Mouse (Mus musculus): ENCODE measurements at regions not wholly inside any gene's neighbourhood (a gene's known extent, or its start where the extent isn't known, plus 50 kb on each side); places are given as distances from the start of the nearest gene placed in this dataset.
A peak's percentile ranks its signal among the peaks of the same experiment; 100 is the strongest.

DNA sequence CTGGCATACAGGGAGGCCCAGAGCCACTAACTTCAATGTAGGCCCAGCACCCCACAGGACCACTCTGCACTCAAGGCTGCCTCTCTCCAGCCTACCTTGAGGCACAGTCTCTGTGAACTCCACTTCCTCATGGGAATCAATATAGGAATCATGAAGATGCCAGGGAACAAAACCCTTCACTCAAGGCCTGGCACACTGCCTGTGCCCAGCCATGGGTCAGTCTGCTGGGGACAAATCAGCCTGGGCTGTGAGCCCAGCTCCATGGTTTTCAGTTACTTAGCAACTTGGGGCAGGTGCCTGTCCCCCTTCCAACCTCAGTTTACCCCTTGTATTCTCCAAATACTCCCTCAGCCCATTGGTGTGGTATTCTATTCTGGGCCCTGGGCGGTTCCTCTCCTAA, 119.6 kb downstream of the Cryba4 start:
- no peak for DNase-seq (ENCODE audit: low spot score)
- H3K27ac ChIP-seq (replicated peaks): no peak overlapping the region
- no peak for ATAC-seq (ENCODE audit: low FRiP score, low TSS enrichment)
- H3K27me3 ChIP-seq (ENCODE audit: control insufficient read depth, insufficient read depth, low read length): no peaks in the 10 kb centered on the region
- no peak overlapping the region for H3K4me3 ChIP-seq (ENCODE audit: low read depth, low read length)
- TF ChIP-seq CTCF (IDR thresholded peaks at IDR 0.05; ENCODE audit: low read depth) (no peak), EP300 (optimal IDR thresholded peaks at IDR 0.05) (no peak)
- no peak overlapping the region for H3K4me2 ChIP-seq (replicated peaks; ENCODE audit: low read depth)
- no peaks in the 10 kb centered on the region for H3K4me1 ChIP-seq (replicated peaks; ENCODE audit: control insufficient read depth, insufficient read depth)
- 89% methylated on average over 1 of the region's 1 CpGs for WGBS
- no peaks in the 10 kb centered on the region for H3K36me3 ChIP-seq (ENCODE audit: control insufficient read depth, insufficient read depth, low read length)
- no peak overlapping the region for H3K9ac ChIP-seq (ENCODE audit: low read length)
- H3K9me3 ChIP-seq (ENCODE audit: control insufficient read depth, low read length): no peaks in the 10 kb centered on the region

DNA sequence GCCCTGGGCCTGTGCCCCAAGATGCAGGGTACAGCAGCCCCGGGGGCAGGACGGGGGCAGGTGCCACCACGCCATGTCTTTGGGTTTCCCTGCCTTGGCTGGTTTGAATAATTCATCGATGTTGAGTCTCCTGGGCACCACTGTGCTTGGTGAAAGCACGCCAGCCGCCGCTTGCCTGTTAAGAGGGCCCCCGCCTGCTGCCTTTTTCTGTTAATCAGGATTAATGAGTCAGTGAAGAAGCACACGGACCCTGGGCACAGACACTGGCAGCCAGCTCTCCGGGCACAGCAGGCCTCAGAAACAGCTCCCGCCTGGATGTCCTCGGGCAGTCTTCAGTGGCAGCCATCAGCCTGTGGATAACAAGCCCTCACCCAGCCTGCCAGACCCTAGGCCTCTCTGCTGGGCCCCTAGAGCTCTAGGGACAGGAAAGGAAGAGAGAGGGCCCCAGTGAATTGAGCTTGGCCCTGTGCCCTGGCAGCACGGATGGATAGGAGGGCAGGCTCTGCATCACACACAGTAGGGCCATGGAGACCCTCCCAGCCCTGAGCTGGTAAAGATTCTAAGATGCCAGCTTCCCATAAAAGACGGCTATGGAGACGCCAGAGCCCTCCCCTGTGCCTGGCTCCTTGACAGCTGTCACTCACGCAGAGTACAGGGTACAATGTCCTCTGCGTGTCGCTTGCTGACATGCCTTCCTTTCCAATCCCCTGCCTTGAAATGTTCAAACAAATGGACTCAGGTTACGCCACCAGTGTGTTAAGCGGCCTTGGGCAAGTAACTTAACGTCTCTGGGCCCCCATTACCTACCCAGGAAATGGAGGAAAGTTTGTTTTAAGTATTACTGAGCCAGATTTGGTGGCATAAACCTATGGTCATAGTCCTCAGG, 118.4 kb downstream of the Cryba4 start:
- ATAC-seq (ENCODE audit: low FRiP score, low TSS enrichment): no peak
- Histone ChIP-seq H3K27me3 (ENCODE audit: control insufficient read depth, insufficient read depth, low read length) (no peaks in the 10 kb centered on the region), H3K9me3 (ENCODE audit: control insufficient read depth, low read length) (no peaks in the 10 kb centered on the region), H3K4me2 (replicated peaks; ENCODE audit: low read depth) (no peak overlapping the region), H3K36me3 (ENCODE audit: control insufficient read depth, insufficient read depth, low read length) (no peaks in the 10 kb centered on the region), H3K9ac (ENCODE audit: low read length) (no peak overlapping the region), H3K4me3 (ENCODE audit: low read depth, low read length) (no peak overlapping the region), H3K4me1 (replicated peaks; ENCODE audit: control insufficient read depth, insufficient read depth) (no peaks in the 10 kb centered on the region), H3K27ac (replicated peaks) (no peak overlapping the region)
- WGBS: 71% methylated on average over 21 of the region's 21 CpGs
- no peak for TF ChIP-seq EP300 (optimal IDR thresholded peaks at IDR 0.05)
- no peak for TF ChIP-seq CTCF (IDR thresholded peaks at IDR 0.05; ENCODE audit: low read depth)
- DNase-seq (ENCODE audit: low spot score): no peak

DNA sequence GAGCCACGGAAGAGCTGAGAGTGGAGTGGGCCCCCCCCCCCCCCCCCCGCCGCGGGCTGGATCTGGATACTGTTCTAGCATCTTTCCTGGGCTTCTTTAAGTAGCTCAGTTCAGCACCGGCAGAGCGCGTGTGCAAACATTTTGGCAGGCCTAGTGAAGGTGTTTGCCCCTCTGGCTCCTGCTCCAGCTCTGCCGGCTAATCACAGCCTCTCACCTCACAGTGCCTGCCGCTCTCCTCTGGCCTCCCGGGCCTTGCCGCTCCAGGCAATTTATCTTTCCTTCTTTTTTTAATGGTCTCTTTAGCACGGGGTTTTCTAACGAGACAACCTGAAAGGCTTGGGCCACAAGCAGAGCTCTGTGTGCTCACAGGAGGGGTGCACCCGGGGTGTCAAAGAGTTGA, 115.7 kb downstream of the Cryba4 start:
- DNase-seq (ENCODE audit: low spot score): no peak
- ATAC-seq (ENCODE audit: low FRiP score, low TSS enrichment): no peak
- H3K27ac ChIP-seq (replicated peaks): no peak overlapping the region
- no peaks in the 10 kb centered on the region for H3K9me3 ChIP-seq (ENCODE audit: control insufficient read depth, low read length)
- no peaks in the 10 kb centered on the region for H3K27me3 ChIP-seq (ENCODE audit: control insufficient read depth, insufficient read depth, low read length)
- 24% methylated on average over 10 of the region's 14 CpGs for WGBS
- H3K4me3 ChIP-seq (ENCODE audit: low read depth, low read length): no peak overlapping the region
- H3K4me2 ChIP-seq (replicated peaks; ENCODE audit: low read depth): no peak overlapping the region
- H3K36me3 ChIP-seq (ENCODE audit: control insufficient read depth, insufficient read depth, low read length): no peaks in the 10 kb centered on the region
- no peak for TF ChIP-seq EP300 (optimal IDR thresholded peaks at IDR 0.05)
- TF ChIP-seq CTCF (IDR thresholded peaks at IDR 0.05; ENCODE audit: low read depth): no peak
- no peak overlapping the region for H3K9ac ChIP-seq (ENCODE audit: low read length)
- no peaks in the 10 kb centered on the region for H3K4me1 ChIP-seq (replicated peaks; ENCODE audit: control insufficient read depth, insufficient read depth)

DNA sequence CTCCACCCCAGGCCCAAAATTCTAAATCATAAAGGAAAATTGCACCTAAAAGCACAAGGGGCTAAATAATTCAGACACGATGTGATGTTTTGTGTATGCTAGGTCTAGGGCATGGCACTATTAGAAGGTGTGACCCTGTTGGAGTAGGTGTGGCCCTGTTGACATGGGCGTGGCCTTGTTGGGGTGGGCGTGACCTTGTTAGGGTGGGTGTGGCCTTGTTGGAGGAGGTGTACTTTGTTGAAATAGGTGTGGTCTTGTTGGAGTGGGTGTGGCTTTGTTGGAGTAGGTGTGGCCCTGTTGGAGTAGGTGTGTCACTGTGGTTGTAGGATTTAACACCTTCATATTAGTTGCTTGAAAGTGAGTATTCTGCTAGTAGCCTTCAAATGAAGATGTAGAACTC, 114.1 kb downstream of the Cryba4 start:
- TF ChIP-seq CTCF (IDR thresholded peaks at IDR 0.05; ENCODE audit: low read depth) (no peak), EP300 (optimal IDR thresholded peaks at IDR 0.05) (no peak)
- peak; percentile 63; the same call in 1 of the 2 replicates for ATAC-seq (ENCODE audit: low FRiP score, low TSS enrichment)
- H3K27ac ChIP-seq (replicated peaks): no peak overlapping the region
- DNase-seq (ENCODE audit: low spot score): peak; percentile 24
- no peaks in the 10 kb centered on the region for H3K27me3 ChIP-seq (ENCODE audit: control insufficient read depth, insufficient read depth, low read length)
- no peak overlapping the region for H3K4me3 ChIP-seq (ENCODE audit: low read depth, low read length)
- H3K36me3 ChIP-seq (ENCODE audit: control insufficient read depth, insufficient read depth, low read length): no peaks in the 10 kb centered on the region
- whole genome bisulfite sequencing: 72% methylated on average over 3 of the region's 3 CpGs
- H3K9me3 ChIP-seq (ENCODE audit: control insufficient read depth, low read length): no peaks in the 10 kb centered on the region
- H3K9ac ChIP-seq (ENCODE audit: low read length): no peak overlapping the region
- H3K4me1 ChIP-seq (replicated peaks; ENCODE audit: control insufficient read depth, insufficient read depth): no peaks in the 10 kb centered on the region
- H3K4me2 ChIP-seq (replicated peaks; ENCODE audit: low read depth): no peak overlapping the region

DNA sequence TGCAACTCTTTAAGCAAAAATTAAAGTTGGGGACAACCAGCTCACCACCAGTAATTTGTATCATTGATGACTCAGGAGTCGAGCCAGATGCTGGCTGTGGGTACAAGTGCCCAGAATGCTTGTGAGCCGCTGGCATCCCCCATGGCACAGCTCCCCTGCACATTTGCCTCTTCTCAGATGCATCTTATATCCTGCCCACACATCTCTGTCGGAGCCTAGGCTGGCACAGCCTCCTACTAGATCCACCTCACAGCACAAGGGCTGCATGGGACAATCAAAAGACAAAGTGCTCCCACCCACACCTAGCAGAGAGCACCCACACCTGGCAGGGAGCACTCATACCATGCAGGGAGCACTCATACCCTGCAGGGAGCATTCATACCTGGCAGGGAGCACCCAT, 109.6 kb downstream of the Cryba4 start:
- no peaks in the 10 kb centered on the region for H3K9me3 ChIP-seq (ENCODE audit: control insufficient read depth, low read length)
- ATAC-seq (ENCODE audit: low FRiP score, low TSS enrichment) (no peak), DNase-seq (ENCODE audit: low spot score) (no peak)
- no peaks in the 10 kb centered on the region for H3K36me3 ChIP-seq (ENCODE audit: control insufficient read depth, insufficient read depth, low read length)
- no peak overlapping the region for H3K4me3 ChIP-seq (ENCODE audit: low read depth, low read length)
- WGBS: 78% methylated on average over 3 of the region's 3 CpGs
- no peak overlapping the region for H3K27ac ChIP-seq (replicated peaks)
- TF ChIP-seq CTCF (IDR thresholded peaks at IDR 0.05; ENCODE audit: low read depth) (no peak), EP300 (optimal IDR thresholded peaks at IDR 0.05) (no peak)
- no peak overlapping the region for H3K9ac ChIP-seq (ENCODE audit: low read length)
- no peaks in the 10 kb centered on the region for H3K27me3 ChIP-seq (ENCODE audit: control insufficient read depth, insufficient read depth, low read length)
- H3K4me1 ChIP-seq (replicated peaks; ENCODE audit: control insufficient read depth, insufficient read depth): no peaks in the 10 kb centered on the region
- no peak overlapping the region for H3K4me2 ChIP-seq (replicated peaks; ENCODE audit: low read depth)

DNA sequence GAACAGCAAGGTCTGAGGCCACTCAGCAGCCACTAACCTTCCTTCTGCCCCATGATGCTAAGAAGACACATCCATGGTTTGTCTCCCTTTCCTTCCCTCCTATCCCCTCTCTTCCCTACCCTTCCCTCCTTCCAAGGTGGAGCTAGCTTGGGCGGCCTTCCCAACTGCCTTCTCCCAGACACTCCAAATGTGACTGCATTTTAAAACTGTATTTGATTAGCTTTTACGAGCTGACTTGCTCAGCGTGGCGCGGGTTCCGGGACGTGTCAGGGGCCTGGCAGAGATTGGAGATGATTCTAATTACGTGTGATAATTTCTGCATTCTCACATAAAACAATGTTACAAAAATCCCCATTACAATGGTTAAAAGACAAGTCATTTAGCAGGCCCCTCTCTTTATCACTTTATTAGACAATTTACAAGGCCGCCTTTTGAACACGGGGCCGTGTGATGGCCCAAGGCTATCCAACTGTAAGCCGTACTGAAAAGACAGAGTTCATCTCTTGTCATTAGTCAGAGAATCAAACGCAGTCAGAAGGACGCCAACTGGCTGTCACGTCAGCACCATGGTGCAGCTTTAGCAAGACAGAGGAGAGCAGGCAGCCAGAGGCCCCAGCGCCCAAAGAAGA, 108.2 kb downstream of the Cryba4 start:
- ATAC-seq (ENCODE audit: low FRiP score, low TSS enrichment): no peak
- no peak overlapping the region for H3K27ac ChIP-seq (replicated peaks)
- WGBS: 84% methylated on average over 16 of the region's 16 CpGs
- no peak for DNase-seq (ENCODE audit: low spot score)
- no peaks in the 10 kb centered on the region for H3K9me3 ChIP-seq (ENCODE audit: control insufficient read depth, low read length)
- H3K36me3 ChIP-seq (ENCODE audit: control insufficient read depth, insufficient read depth, low read length): no peaks in the 10 kb centered on the region
- no peak overlapping the region for H3K4me2 ChIP-seq (replicated peaks; ENCODE audit: low read depth)
- H3K9ac ChIP-seq (ENCODE audit: low read length): no peak overlapping the region
- no peaks in the 10 kb centered on the region for H3K4me1 ChIP-seq (replicated peaks; ENCODE audit: control insufficient read depth, insufficient read depth)
- TF ChIP-seq CTCF (IDR thresholded peaks at IDR 0.05; ENCODE audit: low read depth) (no peak), EP300 (optimal IDR thresholded peaks at IDR 0.05) (no peak)
- no peak overlapping the region for H3K4me3 ChIP-seq (ENCODE audit: low read depth, low read length)
- H3K27me3 ChIP-seq (ENCODE audit: control insufficient read depth, insufficient read depth, low read length): no peaks in the 10 kb centered on the region

All from stomach, postnatal 0 days (tissue).